Mouse (Mus musculus) heart, postnatal 0 days (tissue): ENCODE data around the gene Sfxn3. TPM values are rescaled to one million over a fixed set of nuclear protein-coding genes. Genes with fewer than 3 reads are reported as not detected.

Experiments used
- ATAC-seq: fragments of 200-750 bp; cut with Nextera tagmentation; 2 replicates; pipeline ENCODE4 v1.8.0; 2017; ENCODE audit warnings: low read depth, moderate number of reproducible peaks, moderate library complexity; ENCODE audit not compliant: insufficient read depth
- DNase-seq: peaks from one replicate; pipeline ENCODE4 v3.0.0-alpha.2; 2016; ENCODE audit warnings: low spot score
- H3K27ac ChIP-seq: fragments of 300-500 bp; sonication (generic); 2 replicates; pipeline ENCODE4 v1.5.1; 2014; ENCODE audit warnings: low read depth, mild to moderate bottlenecking
- H3K27me3 ChIP-seq: fragments of 300-500 bp; sonication (generic); 2 replicates; pipeline ENCODE4 v1.6.1; 2014; ENCODE audit warnings: low read length, mixed read lengths; ENCODE audit not compliant: control insufficient read depth, insufficient read depth
- H3K36me3 ChIP-seq: fragments of 300-500 bp; sonication (generic); replicated peaks from 2 replicates; pipeline ENCODE4 v1.6.1; 2014; ENCODE audit warnings: low read length, mixed read lengths; ENCODE audit not compliant: control insufficient read depth, insufficient read depth
- H3K4me1 ChIP-seq: fragments of 300-500 bp; sonication (generic); 2 replicates; pipeline ENCODE4 v1.6.1; 2014; ENCODE audit warnings: antibody characterized with exemption; ENCODE audit not compliant: control insufficient read depth, insufficient read depth
- H3K4me2 ChIP-seq: fragments of 300-500 bp; sonication (generic); 2 replicates; pipeline ENCODE4 v1.6.1; 2014; ENCODE audit warnings: low read depth, mild to moderate bottlenecking, low read length, moderate library complexity
- H3K4me3 ChIP-seq: fragments of 300-500 bp; sonication (generic); 2 replicates; pipeline ENCODE4 v1.5.1; 2014; ENCODE audit warnings: low read depth, low read length
- H3K9ac ChIP-seq: fragments of 300-500 bp; sonication (generic); replicated peaks from 2 replicates; pipeline ENCODE4 v1.6.1; 2014; ENCODE audit warnings: low read depth, low read length, mixed read lengths
- H3K9me3 ChIP-seq: fragments of 300-500 bp; sonication (generic); replicated peaks from 2 replicates; pipeline ENCODE4 v1.6.1; 2016; ENCODE audit warnings: low read length; ENCODE audit not compliant: control insufficient read depth
- CTCF ChIP-seq: IDR thresholded peaks from 2 replicates; pipeline ENCODE4 v1.5.1; 2016; ENCODE audit warnings: antibody characterized with exemption, control low read depth, low read depth
- EP300 ChIP-seq: IDR thresholded peaks from 2 replicates; pipeline ENCODE4 v1.6.1; 2016; ENCODE audit warnings: antibody characterized with exemption, low read depth
- WGBS: fragments of 180-500 bp; shearing (Covaris S2); extraction: QIAGEN DNeasy Blood & Tissue Kit; methylation state at CpG from one replicate; pipeline ENCODE4 v1.1.7; 2014; 5-methylcytosine and 5-hydroxymethylcytosine counted together
- polyA plus RNA-seq: library from polyadenylated mRNA; unstranded; fragments of >200 nt; fragmentation: Nextera tagmentation; extraction: Ambion mirVana; gene quantifications from 2 replicates; pipeline ENCODE4 v1.2.1, GENCODE M21; 2015
- total RNA-seq: library from RNA; depleted of rRNA; stranded (reverse); fragments of >200 nt; gene quantifications from 2 replicates; pipeline ENCODE4 v1.2.3, GENCODE M21; 2014; ENCODE audit warnings: low replicate concordance

Gene Sfxn3
- total and polyA plus RNA-seq, 2 experiments from 2014 or later, result 12.4 to 12.8 TPM

DNA sequence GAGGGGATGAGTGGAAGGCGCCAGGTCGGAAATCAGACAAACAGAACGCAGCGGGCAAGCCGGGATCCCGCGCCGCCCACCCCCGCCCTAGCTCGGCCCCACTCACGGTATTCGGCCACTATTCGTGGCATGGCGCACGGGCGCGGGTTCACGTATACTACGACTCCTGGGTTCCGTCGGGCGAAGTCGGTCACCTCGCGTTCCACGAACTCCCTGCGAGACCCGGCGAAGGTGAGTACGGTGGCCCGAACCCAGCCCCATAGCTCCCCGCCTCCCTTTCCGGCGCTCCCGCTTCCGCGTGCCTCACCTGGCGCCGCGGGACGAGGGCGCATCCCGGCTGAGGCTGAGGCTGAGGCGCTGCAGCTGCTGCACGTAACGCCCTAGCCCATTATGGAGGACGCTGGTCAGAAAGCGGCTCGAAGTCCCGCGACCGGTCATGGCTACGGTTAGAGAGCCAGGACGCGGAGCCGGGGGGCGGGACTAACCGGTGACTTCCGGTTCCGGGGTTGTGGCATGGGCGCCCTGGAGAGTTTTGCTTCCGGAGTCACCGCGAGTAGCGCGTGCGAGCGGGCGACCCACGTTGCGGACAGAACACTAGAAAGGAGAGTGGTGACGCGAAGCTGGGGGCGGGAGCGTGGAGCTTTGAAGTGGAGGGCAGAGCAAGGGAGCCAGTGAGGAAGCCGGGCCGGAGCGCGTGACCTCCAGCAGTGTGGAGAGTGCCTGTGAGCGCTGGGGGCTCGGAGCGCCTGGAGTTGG, 41.2 kb upstream of the Sfxn3 start, which contains the start of gene Mrpl43:
Gene Mrpl43 (minus strand): TSS at position 486 of the 756 bp plus-strand sequence.
- peak within 1 kb of the TSS; percentile 75 for H3K9ac ChIP-seq

DNA sequence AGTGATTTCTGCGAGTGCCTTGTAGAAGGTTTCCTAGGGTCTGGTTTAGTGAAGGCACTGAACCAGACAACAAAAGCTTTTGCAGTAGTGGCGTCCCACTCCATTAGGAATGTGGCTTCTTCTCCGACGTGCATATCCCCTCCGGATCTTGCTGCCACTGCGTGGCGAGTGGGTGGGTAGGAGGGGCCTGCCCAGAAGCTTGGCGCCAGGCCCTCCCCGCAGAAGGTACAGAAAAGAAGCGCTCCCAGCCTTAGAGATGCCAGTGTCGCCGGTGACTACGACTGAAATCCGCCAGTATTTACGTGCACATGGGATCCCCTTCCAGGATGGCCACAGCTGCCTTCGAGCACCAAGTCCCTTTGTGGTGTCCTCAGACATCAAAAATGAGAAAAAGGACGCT, 40.3 kb upstream of the Sfxn3 start:
- 34% methylated on average over 17 of the region's 17 CpGs for WGBS
- DNase-seq, result no peak
- H3K36me3 ChIP-seq, result peaks cover 39% of the 10 kb centered on the region

More for the DNA sequence above, 41.2 kb upstream of the Sfxn3 start, which contains the start of gene Mrpl43:
- H3K27ac ChIP-seq, result peak within 1 kb of the TSS; percentile 86
- peak; percentile 95 for DNase-seq
- peak within 1 kb of the TSS; percentile 94 for H3K4me2 ChIP-seq
- peak within 1 kb of the TSS; percentile 90 for H3K4me3 ChIP-seq
- H3K9me3 ChIP-seq, result no peaks in the 10 kb centered on the region
- peaks cover 20% of the 10 kb centered on the region for H3K4me1 ChIP-seq
- peaks cover 31% of the 10 kb centered on the region for H3K36me3 ChIP-seq
- no peak for TF ChIP-seq CTCF
- TF ChIP-seq EP300, result peak; percentile 79
- 1% methylated on average over 82 of the region's 82 CpGs for WGBS
- H3K27me3 ChIP-seq, result no peaks in the 10 kb centered on the region
- ATAC-seq, result peak; percentile 92

GRCm38 (mm10) chr19:45007425-45008191, 39.7 kb upstream of the Sfxn3 start:
- H3K4me2 ChIP-seq, result peak overlapping the region; percentile 94
- ATAC-seq (no peak), DNase-seq (no peak)
- peak overlapping the region; percentile 86 for H3K27ac ChIP-seq
- peak overlapping the region; percentile 75; the same call in 1 of the 2 replicates for H3K9ac ChIP-seq
- no peaks in the 10 kb centered on the region for H3K9me3 ChIP-seq
- peaks cover 20% of the 10 kb centered on the region for H3K4me1 ChIP-seq
- peak overlapping the region; percentile 90 for H3K4me3 ChIP-seq
- peaks cover 44% of the 10 kb centered on the region for H3K36me3 ChIP-seq
- H3K27me3 ChIP-seq, result no peaks in the 10 kb centered on the region
- WGBS, result 59% methylated on average over 20 of the region's 20 CpGs
- TF ChIP-seq CTCF (no peak), EP300 (no peak)

More for the DNA sequence above, 40.3 kb upstream of the Sfxn3 start:
- no peak for ATAC-seq
- no peak for TF ChIP-seq CTCF
- TF ChIP-seq EP300, result no peak
- peak overlapping the region; percentile 90 for H3K4me3 ChIP-seq
- no peaks in the 10 kb centered on the region for H3K9me3 ChIP-seq
- H3K9ac ChIP-seq, result peak overlapping the region; percentile 75
- peak overlapping the region; percentile 86 for H3K27ac ChIP-seq
- H3K4me1 ChIP-seq, result peaks cover 20% of the 10 kb centered on the region
- H3K27me3 ChIP-seq, result no peaks in the 10 kb centered on the region
- peak overlapping the region; percentile 94 for H3K4me2 ChIP-seq

DNA sequence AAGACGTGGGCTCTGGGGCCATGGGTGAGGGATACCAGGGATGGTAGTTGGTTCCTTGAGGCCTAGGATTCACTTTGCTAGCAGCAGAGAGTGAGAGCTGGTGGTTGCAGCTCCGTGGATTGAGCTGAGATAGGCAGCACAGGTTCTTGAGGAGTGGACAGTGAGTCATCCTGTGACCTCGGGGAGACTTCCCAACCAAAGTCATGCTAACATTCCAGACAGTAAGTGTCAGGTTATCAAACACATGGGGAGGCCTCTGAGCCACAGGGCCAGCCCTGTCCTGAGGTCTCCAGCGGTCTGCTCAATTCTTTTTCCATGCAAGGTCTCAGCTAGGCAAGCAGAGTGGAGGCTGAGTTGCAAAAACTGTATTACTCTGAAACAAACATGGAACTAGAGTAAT, 36.7 kb upstream of the Sfxn3 start:
- Histone ChIP-seq H3K27ac (no peak overlapping the region), H3K27me3 (no peaks in the 10 kb centered on the region), H3K4me3 (no peak overlapping the region), H3K9ac (no peak overlapping the region), H3K36me3 (peaks cover 29% of the 10 kb centered on the region), H3K4me2 (no peak overlapping the region), H3K9me3 (no peaks in the 10 kb centered on the region), H3K4me1 (peaks cover 21% of the 10 kb centered on the region)
- WGBS, result 74% methylated on average over 4 of the region's 4 CpGs
- DNase-seq (no peak), ATAC-seq (no peak)
- TF ChIP-seq CTCF (no peak), EP300 (no peak)

- 86% methylated on average over 8 of the region's 8 CpGs for WGBS
- Histone ChIP-seq H3K36me3 (peaks cover 29% of the 10 kb centered on the region), H3K9ac (no peak overlapping the region), H3K4me3 (no peak overlapping the region), H3K9me3 (no peaks in the 10 kb centered on the region), H3K4me2 (no peak overlapping the region), H3K4me1 (peaks cover 18% of the 10 kb centered on the region), H3K27ac (no peak overlapping the region), H3K27me3 (no peaks in the 10 kb centered on the region)
- TF ChIP-seq CTCF, result no peak
- no peak for TF ChIP-seq EP300
- no peak for ATAC-seq
- DNase-seq, result no peak
Measured at GRCm38 (mm10) chr19:45012219-45012618, 35.1 kb upstream of the Sfxn3 start.
